Mouse (Mus musculus): ENCODE results near the gene Dnm3.

DNA sequence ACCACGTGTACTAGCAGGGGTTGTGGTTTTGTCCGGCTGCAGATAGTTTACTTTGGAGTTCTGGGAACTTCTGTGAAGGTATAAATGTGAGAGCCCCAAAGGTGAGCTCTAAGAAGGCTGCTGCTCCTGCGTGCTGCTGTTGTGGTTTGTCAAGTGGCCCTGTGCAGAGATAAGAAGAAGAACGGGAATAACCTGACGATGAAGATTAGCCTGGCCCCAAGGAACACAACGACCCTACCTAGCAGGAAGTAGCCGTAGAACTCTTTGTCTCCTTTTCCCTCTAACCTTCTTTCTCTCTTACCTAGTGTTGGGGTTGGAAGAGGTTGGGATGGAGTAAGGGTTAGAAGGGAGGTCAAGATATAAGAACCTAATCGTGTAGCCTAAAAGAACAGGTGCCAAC lies 33.0 kb downstream of the Dnm3 start:
- TF ChIP-seq CTCF (IDR thresholded peaks at IDR 0.05; ENCODE audit: extremely low read depth, insufficient read depth, low read length) (no peak), POLR2A (IDR thresholded peaks at IDR 0.05; ENCODE audit: extremely low read depth, insufficient read depth, low read length) (no peak)
